Mouse (Mus musculus): Measurements from ENCODE around the gene Ptch2. TPM values are rescaled to one million over a fixed set of nuclear protein-coding genes. Genes with fewer than 3 reads are reported as not detected.

Gene Ptch2
- polyA plus RNA-seq, 1 experiment from 2014 or later: 14.1 TPM

DNA sequence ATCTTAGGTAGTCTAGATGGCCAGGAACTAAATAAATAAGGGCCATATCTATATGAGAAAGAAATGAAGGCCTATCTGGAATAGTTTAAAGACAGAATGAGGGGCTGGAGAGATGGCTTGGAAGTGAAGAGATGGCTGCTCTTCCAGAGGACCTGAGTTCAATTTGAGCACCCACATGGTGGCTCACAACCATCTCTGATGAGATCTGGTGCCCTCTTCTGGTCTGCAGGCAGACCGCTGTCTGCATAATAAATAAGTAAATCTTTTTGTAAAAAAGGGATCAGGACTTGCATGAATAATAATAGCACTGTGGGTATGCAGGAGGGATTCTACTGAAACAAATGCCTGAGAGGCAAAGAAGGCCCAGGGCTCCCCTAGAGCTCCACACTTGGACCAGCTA lies 17.4 kb downstream of the Ptch2 start:
- Histone ChIP-seq H3K36me3 (ENCODE audit: insufficient read depth) (peaks cover 74% of the 10 kb centered on the region), H3K9me3 (ENCODE audit: low read depth, low read length) (no peaks in the 10 kb centered on the region)

DNA sequence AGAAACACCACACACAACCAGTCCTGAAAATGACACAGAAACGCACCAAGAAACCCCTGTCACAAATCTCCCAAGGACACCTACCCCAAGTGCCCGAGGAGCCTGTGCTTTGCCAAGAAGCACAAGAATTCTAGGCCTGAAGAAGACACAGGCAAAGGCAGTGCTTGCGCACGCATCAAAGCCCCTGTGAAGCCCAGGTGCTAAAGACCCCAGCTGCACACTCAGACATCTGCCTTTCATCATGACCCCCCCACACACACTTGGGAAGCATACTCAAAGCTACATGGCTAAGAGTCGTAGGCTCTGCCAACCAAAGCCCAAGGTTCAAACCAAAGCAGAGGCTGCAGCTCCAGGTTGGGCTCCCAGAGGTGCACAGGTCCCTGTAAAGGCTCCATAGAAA lies 19.7 kb downstream of the Ptch2 start:
- no peak overlapping the region for H3K4me3 ChIP-seq (ENCODE audit: low read depth, low read length)
- no peaks in the 10 kb centered on the region; the same call in 1 of the 2 replicates for H3K4me1 ChIP-seq (ENCODE audit: insufficient read depth)
- H3K9me3 ChIP-seq (ENCODE audit: low read depth, low read length): no peaks in the 10 kb centered on the region
- no peak overlapping the region for H3K9ac ChIP-seq
- no peak for DNase-seq
- no peak overlapping the region for H3K27ac ChIP-seq (ENCODE audit: low read depth)
- no peak overlapping the region for H3K4me2 ChIP-seq
- no peaks in the 10 kb centered on the region for H3K27me3 ChIP-seq (ENCODE audit: insufficient read depth, low read length)
- H3K36me3 ChIP-seq (ENCODE audit: insufficient read depth): peaks cover 51% of the 10 kb centered on the region
- no peak for ATAC-seq (ENCODE audit: insufficient read depth)
- 85% methylated on average over 5 of the region's 5 CpGs for WGBS
- TF ChIP-seq CTCF (IDR thresholded peaks at IDR 0.05; ENCODE audit: low read depth): no peak

More for the DNA sequence above, 17.4 kb downstream of the Ptch2 start:
- TF ChIP-seq CTCF (IDR thresholded peaks at IDR 0.05; ENCODE audit: low read depth): 0 out of 2 replicates have a peak, but pooled peaks have one; percentile 6
- ATAC-seq (ENCODE audit: insufficient read depth) (no peak), DNase-seq (no peak)
- H3K27ac ChIP-seq (ENCODE audit: low read depth): no peak overlapping the region
- H3K9ac ChIP-seq: no peak overlapping the region
- no peak overlapping the region for H3K4me3 ChIP-seq (ENCODE audit: low read depth, low read length)
- no peaks in the 10 kb centered on the region for H3K4me1 ChIP-seq (ENCODE audit: insufficient read depth)
- H3K27me3 ChIP-seq (ENCODE audit: insufficient read depth, low read length): no peaks in the 10 kb centered on the region
- H3K4me2 ChIP-seq: no peak overlapping the region
- WGBS: 92% methylated on average over 1 of the region's 1 CpGs

DNA sequence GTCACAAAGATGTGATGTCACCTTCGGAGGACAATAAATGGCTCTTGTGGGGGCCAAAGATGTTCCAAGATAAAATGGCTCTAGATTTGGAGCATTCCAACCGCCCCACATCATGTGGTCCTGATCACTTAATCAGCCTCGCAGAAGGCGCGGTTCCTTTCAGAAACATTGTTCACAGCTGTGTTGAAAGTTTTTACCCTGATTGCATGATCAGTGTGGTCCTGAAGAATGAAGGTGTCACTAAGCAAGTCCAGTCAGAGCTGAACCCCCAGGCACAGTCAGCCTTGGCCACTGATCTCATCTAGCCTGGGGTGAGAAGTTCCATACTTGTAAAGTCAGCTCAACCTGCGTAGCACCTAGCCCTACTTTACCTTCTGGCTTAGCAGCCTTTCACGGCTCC lies 22.1 kb downstream of the Ptch2 start:
- H3K27me3 ChIP-seq (ENCODE audit: insufficient read depth, low read length): no peaks in the 10 kb centered on the region
- no peak overlapping the region for H3K4me3 ChIP-seq (ENCODE audit: low read depth, low read length)
- TF ChIP-seq CTCF (IDR thresholded peaks at IDR 0.05; ENCODE audit: low read depth): no peak
- peaks cover 28% of the 10 kb centered on the region for H3K36me3 ChIP-seq (ENCODE audit: insufficient read depth)
- H3K9ac ChIP-seq: no peak overlapping the region
- DNase-seq (no peak), ATAC-seq (ENCODE audit: insufficient read depth) (no peak)
- no peak overlapping the region for H3K4me2 ChIP-seq
- H3K9me3 ChIP-seq (ENCODE audit: low read depth, low read length): no peaks in the 10 kb centered on the region
- no peaks in the 10 kb centered on the region; the same call in 1 of the 2 replicates for H3K4me1 ChIP-seq (ENCODE audit: insufficient read depth)
- no peak overlapping the region for H3K27ac ChIP-seq (ENCODE audit: low read depth)
- WGBS: 91% methylated on average over 7 of the region's 7 CpGs

DNA sequence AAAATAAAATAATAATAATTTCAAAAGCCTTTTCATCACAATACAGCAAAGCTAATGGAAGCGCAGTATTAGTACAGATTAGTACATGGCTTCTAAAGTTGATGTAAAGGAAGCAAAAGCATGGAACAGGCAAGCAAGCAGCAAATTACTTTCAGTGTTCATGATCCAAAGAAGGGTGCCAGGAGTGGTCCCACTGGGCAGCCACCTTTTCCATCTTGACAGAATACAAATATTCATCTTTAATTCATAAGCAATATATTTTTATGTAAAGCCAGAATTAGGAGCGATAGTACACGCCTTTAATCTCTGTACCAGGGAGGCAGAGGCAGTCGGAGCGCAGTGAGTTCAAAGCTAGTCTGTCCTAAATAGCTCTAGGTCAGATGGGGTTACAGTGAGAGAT lies 23.8 kb downstream of the Ptch2 start:
- Histone ChIP-seq H3K4me1 (ENCODE audit: insufficient read depth) (peaks cover 3% of the 10 kb centered on the region), H3K9me3 (ENCODE audit: low read depth, low read length) (no peaks in the 10 kb centered on the region), H3K27ac (ENCODE audit: low read depth) (peak overlapping the region; percentile 96), H3K9ac (peak overlapping the region; percentile 70), H3K36me3 (ENCODE audit: insufficient read depth) (peaks cover 12% of the 10 kb centered on the region), H3K27me3 (ENCODE audit: insufficient read depth, low read length) (no peaks in the 10 kb centered on the region), H3K4me2 (peak overlapping the region; percentile 100), H3K4me3 (ENCODE audit: low read depth, low read length) (peak overlapping the region; percentile 72)
- TF ChIP-seq CTCF (IDR thresholded peaks at IDR 0.05; ENCODE audit: low read depth): no peak
- ATAC-seq (ENCODE audit: insufficient read depth) (no peak), DNase-seq (no peak)
- WGBS: 64% methylated on average over 5 of the region's 5 CpGs

DNA sequence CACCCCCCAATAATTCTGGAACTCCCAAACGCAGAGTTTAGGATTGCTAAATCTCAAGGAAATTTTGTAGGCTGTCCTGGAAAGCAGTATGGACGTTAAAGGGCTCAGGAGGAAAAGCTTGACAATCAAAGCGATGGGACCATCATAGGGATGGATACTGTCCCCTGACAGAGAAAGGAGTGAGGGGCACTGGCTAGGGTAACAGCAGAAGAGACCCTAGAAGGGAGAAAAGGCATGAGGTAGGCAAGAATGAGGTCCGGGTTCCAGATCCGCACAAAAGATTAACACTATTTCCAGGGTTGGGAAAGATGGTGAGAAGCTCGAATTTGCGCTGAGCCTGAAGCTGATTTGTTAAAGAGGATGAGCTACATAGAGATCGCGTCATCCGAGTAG lies 24.2 kb downstream of the Ptch2 start:
- H3K27me3 ChIP-seq (ENCODE audit: insufficient read depth, low read length): no peaks in the 10 kb centered on the region
- H3K36me3 ChIP-seq (ENCODE audit: insufficient read depth): peaks cover 8% of the 10 kb centered on the region
- DNase-seq (no peak), ATAC-seq (ENCODE audit: insufficient read depth) (no peak)
- peak overlapping the region; percentile 72 for H3K4me3 ChIP-seq (ENCODE audit: low read depth, low read length)
- 5% methylated on average over 10 of the region's 10 CpGs for WGBS
- TF ChIP-seq CTCF (IDR thresholded peaks at IDR 0.05; ENCODE audit: low read depth): no peak
- no peaks in the 10 kb centered on the region for H3K9me3 ChIP-seq (ENCODE audit: low read depth, low read length)
- H3K27ac ChIP-seq (ENCODE audit: low read depth): peak overlapping the region; percentile 96
- H3K4me1 ChIP-seq (ENCODE audit: insufficient read depth): peaks cover 7% of the 10 kb centered on the region
- peak overlapping the region; percentile 70 for H3K9ac ChIP-seq
- H3K4me2 ChIP-seq: peak overlapping the region; percentile 100

DNA sequence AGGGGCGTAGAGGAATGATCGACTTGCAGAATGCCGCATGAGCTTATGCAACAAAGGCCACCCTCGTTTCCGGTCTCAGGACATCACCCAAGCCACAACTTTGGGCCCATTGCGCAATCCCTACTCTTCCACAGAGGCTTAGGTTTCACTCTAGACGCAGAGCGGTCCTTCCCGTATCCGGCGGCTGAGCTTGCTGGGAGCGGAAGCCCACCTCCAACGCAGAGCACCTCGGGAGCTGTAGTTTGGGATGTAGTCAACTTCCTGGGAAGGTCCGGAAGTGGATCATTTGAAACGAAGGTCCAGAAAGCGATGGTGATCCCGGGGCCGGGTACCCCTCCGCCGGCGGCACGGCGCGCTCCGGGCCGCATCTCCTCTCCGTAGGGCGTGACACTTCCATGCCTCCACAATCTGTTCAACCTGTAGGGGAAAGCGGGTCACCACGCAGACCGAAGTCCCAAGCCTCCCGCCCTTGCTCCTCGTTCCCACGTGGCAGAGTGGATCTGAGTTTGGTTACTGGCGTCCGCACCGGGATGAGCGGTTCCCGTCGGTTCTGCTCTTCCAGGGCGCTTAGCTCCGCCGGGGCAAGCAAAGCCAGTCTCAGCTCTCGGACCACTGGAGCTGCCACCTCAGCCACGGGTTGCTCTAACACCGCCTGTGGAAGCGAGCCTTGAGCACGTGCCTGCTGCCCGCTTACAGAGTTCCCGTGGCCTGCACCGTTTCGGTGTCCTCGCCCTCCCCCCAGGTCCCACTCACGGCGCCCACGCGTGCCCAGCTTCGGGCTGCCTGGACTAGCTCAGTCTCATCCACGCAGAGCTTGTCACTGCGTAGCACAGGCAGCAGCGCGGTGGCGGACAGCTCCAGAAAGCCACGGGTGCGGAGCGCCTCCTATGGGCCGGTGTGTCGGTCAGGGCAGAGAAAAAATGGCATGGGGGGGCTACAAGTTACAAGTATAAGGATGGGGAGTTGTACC lies 24.9 kb downstream of the Ptch2 start:
- peak; percentile 100 for DNase-seq
- Histone ChIP-seq H3K36me3 (ENCODE audit: insufficient read depth) (peaks cover 2% of the 10 kb centered on the region; the same call in 1 of the 2 replicates), H3K9me3 (ENCODE audit: low read depth, low read length) (no peaks in the 10 kb centered on the region), H3K27ac (ENCODE audit: low read depth) (peak overlapping the region; percentile 96), H3K9ac (peak overlapping the region; percentile 70), H3K4me2 (peak overlapping the region; percentile 100), H3K27me3 (ENCODE audit: insufficient read depth, low read length) (no peaks in the 10 kb centered on the region), H3K4me1 (ENCODE audit: insufficient read depth) (peaks cover 14% of the 10 kb centered on the region), H3K4me3 (ENCODE audit: low read depth, low read length) (peak overlapping the region; percentile 72)
- peak; percentile 95 for ATAC-seq (ENCODE audit: insufficient read depth)
- TF ChIP-seq CTCF (IDR thresholded peaks at IDR 0.05; ENCODE audit: low read depth): peak; percentile 94
- under 1% methylated on average over 69 of the region's 69 CpGs for whole genome bisulfite sequencing

DNA sequence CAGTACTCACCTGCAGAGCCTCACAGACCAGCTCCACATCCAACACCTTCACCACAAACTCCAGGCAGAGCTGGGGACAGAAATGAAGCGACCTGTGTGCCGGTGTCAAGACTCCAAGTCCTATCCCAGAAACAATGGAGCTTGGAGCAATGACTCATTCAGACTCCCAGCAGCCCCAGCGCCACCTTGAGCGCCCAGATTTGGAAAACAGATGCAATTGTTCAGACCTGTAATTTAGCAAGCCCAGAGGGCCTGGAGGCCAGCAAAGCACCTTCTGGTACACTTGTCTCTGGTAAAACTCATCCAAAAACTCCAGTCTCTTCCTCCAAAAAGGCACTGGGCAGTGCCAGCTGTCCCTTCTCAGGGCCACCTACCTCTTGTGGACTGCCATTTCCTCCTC lies 26.3 kb downstream of the Ptch2 start:
- H3K9me3 ChIP-seq (ENCODE audit: low read depth, low read length): no peaks in the 10 kb centered on the region
- DNase-seq (peak; percentile 5), ATAC-seq (ENCODE audit: insufficient read depth) (no peak)
- no peak overlapping the region for H3K4me3 ChIP-seq (ENCODE audit: low read depth, low read length)
- TF ChIP-seq CTCF (IDR thresholded peaks at IDR 0.05; ENCODE audit: low read depth): no peak
- no peaks in the 10 kb centered on the region for H3K36me3 ChIP-seq (ENCODE audit: insufficient read depth)
- H3K27me3 ChIP-seq (ENCODE audit: insufficient read depth, low read length): no peaks in the 10 kb centered on the region
- no peak overlapping the region for H3K4me2 ChIP-seq
- no peak overlapping the region for H3K9ac ChIP-seq
- peaks cover 17% of the 10 kb centered on the region for H3K4me1 ChIP-seq (ENCODE audit: insufficient read depth)
- 79% methylated on average over 4 of the region's 4 CpGs for WGBS
- no peak overlapping the region for H3K27ac ChIP-seq (ENCODE audit: low read depth)

Measured in lung, embryonic 14.5 days (tissue).